Comparison of ENCODE assay signal across 7 mouse cellular contexts in genomic region chr15:3271216-3271615, GRCm38 (mm10). TPM values are rescaled to one million over a fixed set of nuclear protein-coding genes. Genes with fewer than 3 reads are reported as not detected.
DNase-seq lines count a peak whose midpoint lies in the region; ATAC-seq and TF ChIP-seq lines count a peak whose summit lies in the region.

No protein-coding gene starts in this region.

- peak overlapping the region; percentile 68 for H3K4me2 ChIP-seq in heart, embryonic 15.5 days

- no peak for TF ChIP-seq CTCF in E14TG2a.4 (conservative IDR thresholded peaks at IDR 0.05; ENCODE audit: low read length)

- H3K4me1 ChIP-seq in E14TG2a.4 (replicated peaks; ENCODE audit: low read depth, low read length) = peaks cover 47% of the 10 kb centered on the region
- H3K4me1 ChIP-seq in heart, embryonic 15.5 days (replicated peaks) = peaks cover 13% of the 10 kb centered on the region; the same call in 1 of the 2 replicates
- peaks cover 21% of the 10 kb centered on the region for H3K4me1 ChIP-seq in midbrain, embryonic 10.5 days

- DNase-seq in Muller cell, postnatal 12 days (ENCODE audit: inconsistent ontology term) = peak; percentile 19
- peak; percentile 33 to 62 for DNase-seq in kidney, postnatal 25 days
- DNase-seq in midbrain, embryonic 10.5 days (ENCODE audit: low spot score) = no peak
- DNase-seq in layer of hippocampus, postnatal 14 days (ENCODE audit: low spot score in 2 of 2) = no peak
- DNase-seq in right cerebral cortex, postnatal 25 days = no peak

- peak overlapping the region; percentile 46 for H3K4me3 ChIP-seq in E14TG2a.4 (replicated peaks; ENCODE audit: low read length)
- peak overlapping the region; percentile 48 for H3K4me3 ChIP-seq in heart, embryonic 15.5 days
- H3K4me3 ChIP-seq in midbrain, embryonic 10.5 days = peak overlapping the region; percentile 48

- no peaks in the 10 kb centered on the region for H3K9me3 ChIP-seq in E14TG2a.4 (ENCODE audit: low read length)
- no peaks in the 10 kb centered on the region for H3K9me3 ChIP-seq in heart, embryonic 15.5 days (replicated peaks)
- H3K9me3 ChIP-seq in midbrain, embryonic 10.5 days (replicated peaks) = no peaks in the 10 kb centered on the region

- peak overlapping the region; percentile 46 for H3K9ac ChIP-seq in heart, embryonic 15.5 days

- 19% methylated on average over 6 of the region's 6 CpGs for WGBS in heart, embryonic 15.5 days
- 50% methylated on average over 6 of the region's 6 CpGs for WGBS in midbrain, embryonic 10.5 days

- H3K36me3 ChIP-seq in E14TG2a.4 (ENCODE audit: insufficient read depth, low read length) = no peaks in the 10 kb centered on the region
- peaks cover 9% of the 10 kb centered on the region for H3K36me3 ChIP-seq in heart, embryonic 15.5 days
- H3K36me3 ChIP-seq in midbrain, embryonic 10.5 days = no peaks in the 10 kb centered on the region

- H3K27ac ChIP-seq in heart, embryonic 15.5 days = peak overlapping the region; percentile 91
- peak overlapping the region; percentile 88; the same call in 1 of the 2 replicates for H3K27ac ChIP-seq in midbrain, embryonic 10.5 days (replicated peaks)

- H3K27me3 ChIP-seq in E14TG2a.4 (ENCODE audit: insufficient read depth, low read length) = no peaks in the 10 kb centered on the region
- no peaks in the 10 kb centered on the region for H3K27me3 ChIP-seq in heart, embryonic 15.5 days
- H3K27me3 ChIP-seq in midbrain, embryonic 10.5 days (ENCODE audit: low read depth, poor library complexity, severe bottlenecking) = no peaks in the 10 kb centered on the region

- peak; percentile 63; the same call in 1 of the 2 replicates for ATAC-seq in heart, embryonic 15.5 days (replicated peaks; ENCODE audit: insufficient number of reproducible peaks, insufficient read depth, low FRiP score, low read depth)

RNA-seq across cellular contexts. Expression of gene Selenop, which starts 2.9 kb away (rescaled TPM):
- 162 and 165 TPM in 2 replicates for polyA plus RNA-seq in heart, embryonic 15.5 days (2015; fragmentation: Nextera tagmentation; extraction: Ambion mirVana)
- 53.5 and 61.5 TPM in 2 replicates for polyA plus RNA-seq in midbrain, embryonic 10.5 days (2016; fragmentation: Nextera tagmentation; extraction: Ambion mirVana)
- 100 to 1,000 TPM; 337 to 401 TPM for total RNA-seq in layer of hippocampus, postnatal 14 days (2021)

RNA-seq across cellular contexts. Expression of gene Ccdc152, which starts 32.1 kb away (rescaled TPM):
- 0.20 and 0.25 TPM in 2 replicates for polyA plus RNA-seq in heart, embryonic 15.5 days (2015; fragmentation: Nextera tagmentation; extraction: Ambion mirVana)
- not detected in 2 replicates for polyA plus RNA-seq in midbrain, embryonic 10.5 days (2016; fragmentation: Nextera tagmentation; extraction: Ambion mirVana)
- total RNA-seq in layer of hippocampus, postnatal 14 days (2021) = not detected

Comparison
In these comparisons a context has a peak if more than half of its experiments do, and no peak if none do; other contexts are left out.
1. DNase-seq: peak in Muller cell, postnatal 12 days (single experiment) and kidney, postnatal 25 days (2 of 2); none in midbrain, embryonic 10.5 days (single experiment), layer of hippocampus, postnatal 14 days (0 of 2) and right cerebral cortex, postnatal 25 days (single experiment).
2. Peak in every context shown above with its lines, with median percentiles within 50 percentile points of each other: H3K4me3 ChIP-seq.